Comparison of ENCODE assay signal across 7 mouse cellular contexts in genomic region chr11:66984165-66985135, GRCm38 (mm10). TPM values are rescaled to one million over a fixed set of nuclear protein-coding genes. Genes with fewer than 3 reads are reported as not detected.
DNase-seq lines count a peak whose midpoint lies in the region; ATAC-seq and TF ChIP-seq lines count a peak whose summit lies in the region.

No protein-coding gene starts in this region.

- peak; percentile 91 for ATAC-seq in common myeloid progenitor, adult 5-6 weeks (replicated peaks; ENCODE audit: low read depth, poor library complexity, severe bottlenecking)
- peak; percentile 66 for ATAC-seq in intestine, embryonic 16.5 days
- peak; percentile 75 for ATAC-seq in midbrain, embryonic 12.5 days (ENCODE audit: low FRiP score, low read depth)

- WGBS in intestine, embryonic 16.5 days: 6% methylated on average over 28 of the region's 28 CpGs
- 4% methylated on average over 28 of the region's 28 CpGs for WGBS in limb, embryonic 10.5 days
- WGBS in midbrain, embryonic 12.5 days: 3% methylated on average over 28 of the region's 28 CpGs
- 14% methylated on average over 28 of the region's 28 CpGs for WGBS in small intestine, adult 2 months

- H3K4me2 ChIP-seq in intestine, embryonic 16.5 days (ENCODE audit: low read depth, low read length): peak overlapping the region; percentile 58
- H3K4me2 ChIP-seq in midbrain, embryonic 12.5 days (replicated peaks): peak overlapping the region; percentile 59

- H3K4me3 ChIP-seq in intestine, embryonic 16.5 days (ENCODE audit: low read length): peak overlapping the region; percentile 45
- H3K4me3 ChIP-seq in limb, embryonic 10.5 days: peak overlapping the region; percentile 57
- H3K4me3 ChIP-seq in midbrain, embryonic 12.5 days: peak overlapping the region; percentile 43
- H3K4me3 ChIP-seq in small intestine, adult 2 months (ENCODE audit: low read depth, low read length): peak overlapping the region; percentile 45

- H3K27ac ChIP-seq in intestine, embryonic 16.5 days (ENCODE audit: low read length): peak overlapping the region; percentile 53
- H3K27ac ChIP-seq in limb, embryonic 10.5 days: peak overlapping the region; percentile 74
- peak overlapping the region; percentile 79 for H3K27ac ChIP-seq in midbrain, embryonic 12.5 days (replicated peaks)
- H3K27ac ChIP-seq in small intestine, adult 2 months (ENCODE audit: insufficient read depth, low read depth, low read length): peak overlapping the region; percentile 51

- DNase-seq in adrenal gland, adult (ENCODE audit: inconsistent age in 2 of 2, low spot score in 1 of 2): peak; percentile 73 to 94
- DNase-seq in gastrocnemius, postnatal 4 days (ENCODE audit: low spot score in 2 of 2): peak; percentile 55 to 74
- peak; percentile 85 for DNase-seq in limb, embryonic 10.5 days (ENCODE audit: low spot score)

- H3K9ac ChIP-seq in intestine, embryonic 16.5 days (ENCODE audit: low read depth, low read length): peak overlapping the region; percentile 54
- peak overlapping the region; percentile 44 for H3K9ac ChIP-seq in midbrain, embryonic 12.5 days (replicated peaks)

- TF ChIP-seq CTCF in small intestine, adult 2 months (IDR thresholded peaks at IDR 0.05; ENCODE audit: extremely low read depth, insufficient read length, insufficient replicate concordance, low read depth, low read length): peak; percentile 94; the same call in 1 of the 2 replicates

- H3K4me1 ChIP-seq in intestine, embryonic 16.5 days (ENCODE audit: control insufficient read depth, insufficient read depth, low read length): peaks cover 17% of the 10 kb centered on the region
- peaks cover 24% of the 10 kb centered on the region for H3K4me1 ChIP-seq in limb, embryonic 10.5 days
- peaks cover 18% of the 10 kb centered on the region for H3K4me1 ChIP-seq in midbrain, embryonic 12.5 days
- H3K4me1 ChIP-seq in small intestine, adult 2 months (ENCODE audit: control insufficient read depth, insufficient read depth, insufficient read length, low read length): peaks cover 2% of the 10 kb centered on the region; the same call in 1 of the 2 replicates

- H3K27me3 ChIP-seq in intestine, embryonic 16.5 days (replicated peaks; ENCODE audit: control insufficient read depth, insufficient read depth, low read length): no peaks in the 10 kb centered on the region
- no peaks in the 10 kb centered on the region for H3K27me3 ChIP-seq in limb, embryonic 10.5 days (ENCODE audit: low read depth, poor library complexity, severe bottlenecking)
- H3K27me3 ChIP-seq in midbrain, embryonic 12.5 days: peaks cover 6% of the 10 kb centered on the region; the same call in 1 of the 2 replicates
- H3K27me3 ChIP-seq in small intestine, adult 2 months (ENCODE audit: control insufficient read depth, insufficient read depth, low read length): no peaks in the 10 kb centered on the region

- TF ChIP-seq POLR2A in small intestine, adult 2 months (IDR thresholded peaks at IDR 0.05; ENCODE audit: low read depth, low read length): no peak

- H3K9me3 ChIP-seq in intestine, embryonic 16.5 days (ENCODE audit: control insufficient read depth, low read length): no peaks in the 10 kb centered on the region
- no peaks in the 10 kb centered on the region for H3K9me3 ChIP-seq in limb, embryonic 10.5 days (replicated peaks)
- no peaks in the 10 kb centered on the region for H3K9me3 ChIP-seq in midbrain, embryonic 12.5 days

- no peaks in the 10 kb centered on the region for H3K36me3 ChIP-seq in intestine, embryonic 16.5 days (ENCODE audit: control insufficient read depth, insufficient read depth, low read length)
- no peaks in the 10 kb centered on the region for H3K36me3 ChIP-seq in limb, embryonic 10.5 days
- H3K36me3 ChIP-seq in midbrain, embryonic 12.5 days: no peaks in the 10 kb centered on the region
- no peaks in the 10 kb centered on the region for H3K36me3 ChIP-seq in small intestine, adult 2 months (ENCODE audit: control insufficient read depth, insufficient read depth, low read length)

RNA-seq across cellular contexts. Expression of gene Tmem238l, which starts 28.0 kb away (rescaled TPM):
- total RNA-seq in common myeloid progenitor, adult 5-6 weeks (2017): not detected in 2 replicates
- not detected for total RNA-seq in gastrocnemius, postnatal 4 days (2021)
- 2.2 and 2.8 TPM in 2 replicates for polyA plus RNA-seq in intestine, embryonic 16.5 days (2015; fragmentation: Nextera tagmentation; extraction: Ambion mirVana)
- polyA plus RNA-seq in limb, embryonic 10.5 days (2016; fragmentation: Nextera tagmentation; extraction: Ambion mirVana): not detected in 2 replicates
- not detected in 2 replicates for polyA plus RNA-seq in midbrain, embryonic 12.5 days (2016; fragmentation: Nextera tagmentation; extraction: Ambion mirVana)
- polyA plus RNA-seq in small intestine, adult 2 months (2012; rRNA removed): 69.2 and 269 TPM in 2 replicates

RNA-seq across cellular contexts. Expression of gene Tmem220, which starts 40.5 kb away (rescaled TPM):
- 2.3 TPM in 1 of 2 replicates, not detected in the other for total RNA-seq in common myeloid progenitor, adult 5-6 weeks (2017)
- total RNA-seq in gastrocnemius, postnatal 4 days (2021): 1 to 10 TPM; 2.3 to 2.6 TPM
- 3.4 and 4.6 TPM in 2 replicates for polyA plus RNA-seq in intestine, embryonic 16.5 days (2015; fragmentation: Nextera tagmentation; extraction: Ambion mirVana)
- polyA plus RNA-seq in limb, embryonic 10.5 days (2016; fragmentation: Nextera tagmentation; extraction: Ambion mirVana): 1.1 and 2.0 TPM in 2 replicates
- 1.2 and 1.3 TPM in 2 replicates for polyA plus RNA-seq in midbrain, embryonic 12.5 days (2016; fragmentation: Nextera tagmentation; extraction: Ambion mirVana)
- polyA plus RNA-seq in small intestine, adult 2 months (2012; rRNA removed): 2.7 and 3.6 TPM in 2 replicates

Comparison
In these comparisons a context has a peak if more than half of its experiments do, and no peak if none do; other contexts are left out.
1. Peak in every context shown above with its lines: DNase-seq, ATAC-seq, H3K4me3 ChIP-seq and H3K27ac ChIP-seq.
2. RNA of gene Tmem238l, which starts 28.0 kb away (polyA plus RNA-seq): 69.2 to 269 TPM in small intestine, adult 2 months; 2.2 to 2.8 TPM in intestine, embryonic 16.5 days, not detected in limb, embryonic 10.5 days and not detected in midbrain, embryonic 12.5 days; every median in the first group is over 10 times any median in the second.